Mouse (Mus musculus): ENCODE results near the gene 2310079G19Rik. TPM values are rescaled to one million over a fixed set of nuclear protein-coding genes. Genes with fewer than 3 reads are reported as not detected.
A peak's percentile ranks its signal among the peaks of the same experiment; 100 is the strongest.

The 2310079G19Rik gene
- polyA plus RNA-seq (2015; fragmentation: Nextera tagmentation; extraction: Ambion mirVana) = not detected in 2 replicates

- no peak for ATAC-seq (ENCODE audit: low FRiP score, low TSS enrichment)
- Histone ChIP-seq H3K9ac (replicated peaks; ENCODE audit: low read length) (no peak within 1 kb of the TSS), H3K27ac (ENCODE audit: low read length) (no peak within 1 kb of the TSS), H3K4me3 (ENCODE audit: low read length) (no peak within 1 kb of the TSS), H3K9me3 (ENCODE audit: low read length) (no peaks in the 10 kb centered on the region), H3K4me2 (replicated peaks; ENCODE audit: low read depth, low read length) (no peak within 1 kb of the TSS), H3K27me3 (ENCODE audit: insufficient read depth, low read length) (no peaks in the 10 kb centered on the region), H3K4me1 (ENCODE audit: insufficient read depth, low read length) (no peaks in the 10 kb centered on the region), H3K36me3 (ENCODE audit: insufficient read depth, low read length) (no peaks in the 10 kb centered on the region)
- 91% methylated on average over 4 of the region's 4 CpGs for WGBS
Observed at GRCm38 (mm10) chr16:88627566-88627965, at the start of gene 2310079G19Rik. Gene 2310079G19Rik, minus strand, starts transcription at chr16:88627666.

GRCm38 (mm10) chr16:88671571-88671970, 44.1 kb upstream of the 2310079G19Rik start, which contains the start of gene Krtap27-1:
Gene Krtap27-1, minus strand, starts transcription at chr16:88671671.
- H3K9me3 ChIP-seq (ENCODE audit: low read length) = no peaks in the 10 kb centered on the region
- WGBS = 94% methylated on average over 4 of the region's 4 CpGs
- no peak for ATAC-seq (ENCODE audit: low FRiP score, low TSS enrichment)

DNA sequence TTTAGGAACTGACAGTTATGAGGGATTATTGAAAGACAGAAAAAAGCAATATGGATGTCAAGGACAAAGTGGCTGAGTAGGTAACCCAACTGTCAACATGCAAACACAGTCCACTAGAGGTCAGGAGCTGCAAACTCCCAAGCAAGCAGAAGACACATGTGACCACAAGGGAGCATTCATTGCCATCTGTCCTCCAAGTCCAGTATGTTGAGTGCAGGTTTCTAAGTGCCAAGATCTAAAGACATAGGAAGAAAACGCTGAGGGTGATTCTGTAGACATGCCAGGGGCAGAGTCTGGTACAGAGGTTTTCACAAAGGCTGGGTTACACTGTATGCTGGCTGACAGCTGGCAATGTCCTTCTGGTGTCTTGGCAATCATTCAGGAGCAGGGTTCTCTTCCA, 30.0 kb upstream of the 2310079G19Rik start:
- Histone ChIP-seq H3K9ac (replicated peaks; ENCODE audit: low read length) (no peak overlapping the region), H3K9me3 (ENCODE audit: low read length) (no peaks in the 10 kb centered on the region), H3K4me3 (ENCODE audit: low read length) (no peak overlapping the region), H3K27ac (ENCODE audit: low read length) (no peak overlapping the region), H3K4me2 (replicated peaks; ENCODE audit: low read depth, low read length) (no peak overlapping the region), H3K36me3 (ENCODE audit: insufficient read depth, low read length) (no peaks in the 10 kb centered on the region), H3K27me3 (ENCODE audit: insufficient read depth, low read length) (no peaks in the 10 kb centered on the region), H3K4me1 (ENCODE audit: insufficient read depth, low read length) (no peaks in the 10 kb centered on the region)
- WGBS = 54% methylated on average over 1 of the region's 1 CpGs
- peak; percentile 42; the same call in 1 of the 2 replicates for ATAC-seq (ENCODE audit: low FRiP score, low TSS enrichment)

More at GRCm38 (mm10) chr16:88671571-88671970, 44.1 kb upstream of the 2310079G19Rik start, which contains the start of gene Krtap27-1:
- H3K4me1 ChIP-seq (ENCODE audit: insufficient read depth, low read length) = no peaks in the 10 kb centered on the region
- H3K4me2 ChIP-seq (replicated peaks; ENCODE audit: low read depth, low read length) = no peak within 1 kb of the TSS
- H3K4me3 ChIP-seq (ENCODE audit: low read length) = no peak within 1 kb of the TSS
- no peak within 1 kb of the TSS for H3K9ac ChIP-seq (replicated peaks; ENCODE audit: low read length)
- H3K27me3 ChIP-seq (ENCODE audit: insufficient read depth, low read length) = no peaks in the 10 kb centered on the region
- H3K27ac ChIP-seq (ENCODE audit: low read length) = no peak within 1 kb of the TSS
- no peaks in the 10 kb centered on the region for H3K36me3 ChIP-seq (ENCODE audit: insufficient read depth, low read length)

- Histone ChIP-seq H3K27ac (ENCODE audit: low read length) (no peak overlapping the region), H3K36me3 (ENCODE audit: insufficient read depth, low read length) (no peaks in the 10 kb centered on the region), H3K9ac (replicated peaks; ENCODE audit: low read length) (no peak overlapping the region), H3K4me2 (replicated peaks; ENCODE audit: low read depth, low read length) (no peak overlapping the region), H3K27me3 (ENCODE audit: insufficient read depth, low read length) (no peaks in the 10 kb centered on the region), H3K4me3 (ENCODE audit: low read length) (no peak overlapping the region), H3K4me1 (ENCODE audit: insufficient read depth, low read length) (peaks cover 5% of the 10 kb centered on the region; the same call in 1 of the 2 replicates), H3K9me3 (ENCODE audit: low read length) (no peaks in the 10 kb centered on the region)
- 64% methylated on average over 2 of the region's 2 CpGs for WGBS
- ATAC-seq (ENCODE audit: low FRiP score, low TSS enrichment) = no peak
Observed at GRCm38 (mm10) chr16:88651952-88652351, 24.5 kb upstream of the 2310079G19Rik start.

GRCm38 (mm10) chr16:88651082-88651481, 23.6 kb upstream of the 2310079G19Rik start:
- Histone ChIP-seq H3K36me3 (ENCODE audit: insufficient read depth, low read length) (no peaks in the 10 kb centered on the region), H3K4me1 (ENCODE audit: insufficient read depth, low read length) (peaks cover 5% of the 10 kb centered on the region; the same call in 1 of the 2 replicates), H3K9me3 (ENCODE audit: low read length) (no peaks in the 10 kb centered on the region), H3K27ac (ENCODE audit: low read length) (no peak overlapping the region), H3K27me3 (ENCODE audit: insufficient read depth, low read length) (no peaks in the 10 kb centered on the region), H3K4me2 (replicated peaks; ENCODE audit: low read depth, low read length) (no peak overlapping the region), H3K4me3 (ENCODE audit: low read length) (no peak overlapping the region), H3K9ac (replicated peaks; ENCODE audit: low read length) (no peak overlapping the region)
- WGBS = 34% methylated on average over 1 of the region's 1 CpGs
- no peak for ATAC-seq (ENCODE audit: low FRiP score, low TSS enrichment)

- Histone ChIP-seq H3K9ac (replicated peaks; ENCODE audit: low read length) (no peak within 1 kb of the TSS), H3K27ac (ENCODE audit: low read length) (no peak within 1 kb of the TSS)
Observed at GRCm38 (mm10) chr16:88647358-88647846, 19.9 kb upstream of the 2310079G19Rik start, which contains the start of gene Krtap26-1. Gene Krtap26-1, minus strand, starts transcription at chr16:88647796.

GRCm38 (mm10) chr16:88646366-88647111, 19.1 kb upstream of the 2310079G19Rik start:
- no peaks in the 10 kb centered on the region for H3K27me3 ChIP-seq (ENCODE audit: insufficient read depth, low read length)
- no peak overlapping the region for H3K4me3 ChIP-seq (ENCODE audit: low read length)
- no peaks in the 10 kb centered on the region for H3K9me3 ChIP-seq (ENCODE audit: low read length)
- 80% methylated on average over 8 of the region's 8 CpGs for WGBS
- no peak overlapping the region for H3K4me2 ChIP-seq (replicated peaks; ENCODE audit: low read depth, low read length)
- H3K4me1 ChIP-seq (ENCODE audit: insufficient read depth, low read length) = peaks cover 5% of the 10 kb centered on the region; the same call in 1 of the 2 replicates
- ATAC-seq (ENCODE audit: low FRiP score, low TSS enrichment) = no peak
- H3K9ac ChIP-seq (replicated peaks; ENCODE audit: low read length) = no peak overlapping the region
- H3K27ac ChIP-seq (ENCODE audit: low read length) = no peak overlapping the region
- H3K36me3 ChIP-seq (ENCODE audit: insufficient read depth, low read length) = no peaks in the 10 kb centered on the region

More at GRCm38 (mm10) chr16:88647358-88647846, 19.9 kb upstream of the 2310079G19Rik start, which contains the start of gene Krtap26-1:
- ATAC-seq (ENCODE audit: low FRiP score, low TSS enrichment) = 0 out of 2 replicates have a peak, but pooled peaks have one; percentile 15
- Histone ChIP-seq H3K4me3 (ENCODE audit: low read length) (no peak within 1 kb of the TSS), H3K27me3 (ENCODE audit: insufficient read depth, low read length) (no peaks in the 10 kb centered on the region), H3K9me3 (ENCODE audit: low read length) (no peaks in the 10 kb centered on the region), H3K36me3 (ENCODE audit: insufficient read depth, low read length) (no peaks in the 10 kb centered on the region), H3K4me1 (ENCODE audit: insufficient read depth, low read length) (peaks cover 5% of the 10 kb centered on the region; the same call in 1 of the 2 replicates), H3K4me2 (replicated peaks; ENCODE audit: low read depth, low read length) (0 out of 2 replicates have a peak within 1 kb of the TSS, but pooled peaks have one; percentile 8)
- 44% methylated on average over 10 of the region's 10 CpGs for WGBS

DNA sequence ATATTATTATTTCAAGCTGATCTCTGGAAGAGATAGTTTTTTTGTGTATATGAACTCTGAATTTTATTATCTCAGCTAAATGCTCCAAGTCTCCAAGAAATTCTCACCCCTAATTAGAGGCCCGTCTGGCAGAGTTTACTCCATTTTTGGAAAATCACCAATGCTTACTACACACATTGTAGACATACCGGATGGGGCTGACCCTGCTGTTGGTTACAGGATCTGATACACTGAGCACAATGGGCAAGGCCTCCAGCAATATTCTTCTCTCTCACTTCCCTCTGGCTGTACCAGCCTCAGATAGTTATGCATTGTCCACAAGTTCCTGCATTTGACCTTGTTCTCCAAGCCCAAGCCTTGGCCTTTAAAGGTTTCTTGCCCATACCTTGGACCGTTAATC, 12.6 kb upstream of the 2310079G19Rik start:
- H3K4me3 ChIP-seq (ENCODE audit: low read length) = no peak overlapping the region
- H3K4me2 ChIP-seq (replicated peaks; ENCODE audit: low read depth, low read length) = no peak overlapping the region
- ATAC-seq (ENCODE audit: low FRiP score, low TSS enrichment) = no peak
- H3K27me3 ChIP-seq (ENCODE audit: insufficient read depth, low read length) = no peaks in the 10 kb centered on the region
- H3K9me3 ChIP-seq (ENCODE audit: low read length) = no peaks in the 10 kb centered on the region
- no peaks in the 10 kb centered on the region for H3K36me3 ChIP-seq (ENCODE audit: insufficient read depth, low read length)
- no peak overlapping the region for H3K9ac ChIP-seq (replicated peaks; ENCODE audit: low read length)
- no peak overlapping the region for H3K27ac ChIP-seq (ENCODE audit: low read length)
- 82% methylated on average over 3 of the region's 3 CpGs for WGBS
- H3K4me1 ChIP-seq (ENCODE audit: insufficient read depth, low read length) = no peaks in the 10 kb centered on the region

GRCm38 (mm10) chr16:88635142-88635541, 7.7 kb upstream of the 2310079G19Rik start:
- WGBS = 31% methylated on average over 4 of the region's 4 CpGs
- Histone ChIP-seq H3K9me3 (ENCODE audit: low read length) (no peaks in the 10 kb centered on the region), H3K27ac (ENCODE audit: low read length) (no peak overlapping the region)

GRCm38 (mm10) chr16:88631474-88631873, 4.0 kb upstream of the 2310079G19Rik start:
- H3K4me2 ChIP-seq (replicated peaks; ENCODE audit: low read depth, low read length) = no peak overlapping the region
- WGBS = 48% methylated on average over 4 of the region's 4 CpGs
- no peaks in the 10 kb centered on the region for H3K9me3 ChIP-seq (ENCODE audit: low read length)
- ATAC-seq (ENCODE audit: low FRiP score, low TSS enrichment) = peak; percentile 92
- 0 out of 2 replicates have a peak overlapping the region, but pooled peaks have one; percentile 8 for H3K27ac ChIP-seq (ENCODE audit: low read length)
- H3K4me1 ChIP-seq (ENCODE audit: insufficient read depth, low read length) = no peaks in the 10 kb centered on the region
- H3K9ac ChIP-seq (replicated peaks; ENCODE audit: low read length) = no peak overlapping the region
- H3K36me3 ChIP-seq (ENCODE audit: insufficient read depth, low read length) = no peaks in the 10 kb centered on the region
- H3K27me3 ChIP-seq (ENCODE audit: insufficient read depth, low read length) = no peaks in the 10 kb centered on the region
- H3K4me3 ChIP-seq (ENCODE audit: low read length) = no peak overlapping the region

More at GRCm38 (mm10) chr16:88635142-88635541, 7.7 kb upstream of the 2310079G19Rik start:
- H3K36me3 ChIP-seq (ENCODE audit: insufficient read depth, low read length) = no peaks in the 10 kb centered on the region
- no peak overlapping the region for H3K4me2 ChIP-seq (replicated peaks; ENCODE audit: low read depth, low read length)
- no peak overlapping the region for H3K9ac ChIP-seq (replicated peaks; ENCODE audit: low read length)
- no peak for ATAC-seq (ENCODE audit: low FRiP score, low TSS enrichment)
- H3K4me1 ChIP-seq (ENCODE audit: insufficient read depth, low read length) = no peaks in the 10 kb centered on the region
- H3K27me3 ChIP-seq (ENCODE audit: insufficient read depth, low read length) = no peaks in the 10 kb centered on the region
- H3K4me3 ChIP-seq (ENCODE audit: low read length) = no peak overlapping the region

All from kidney, embryonic 16.5 days (tissue).